Mouse (Mus musculus) ES-E14 (cell line): Measurements from ENCODE around the gene Stx12. TPM values are rescaled to one million over a fixed set of nuclear protein-coding genes. Genes with fewer than 3 reads are reported as not detected.
A peak's percentile ranks its signal among the peaks of the same experiment; 100 is the strongest.

Experiments
- DNase-seq: peaks from one replicate; pipeline ENCODE4 v3.0.0-alpha.2; 2013; ENCODE audit warnings: low read depth, low spot score
- H3K27ac ChIP-seq: 2 replicates; pipeline ENCODE4 v1.5.1; 2012; ENCODE audit warnings: low read depth, mild to moderate bottlenecking, low read length, moderate library complexity, mixed read lengths; ENCODE audit not compliant: poor library complexity, insufficient read depth, severe bottlenecking
- H3K36me3 ChIP-seq: 2 replicates; pipeline ENCODE4 v1.6.1; 2012; ENCODE audit warnings: mild to moderate bottlenecking, low read length, moderate library complexity, mixed read lengths; ENCODE audit not compliant: control insufficient read depth, poor library complexity, insufficient read depth, severe bottlenecking
- H3K4me1 ChIP-seq, 2 experiments: fragments of 150-350 bp in 1 of 2; sonication (generic) in 1 of 2; 2 replicates each; pipeline ENCODE4 v1.6.1; 2012; ENCODE audit warnings: low read length in 2 of 2, mild to moderate bottlenecking in 1 of 2, mixed read lengths in 1 of 2; ENCODE audit not compliant: control insufficient read depth in 2 of 2, insufficient read depth in 2 of 2, poor library complexity in 1 of 2
- H3K4me3 ChIP-seq, 2 experiments: fragments of 150-350 bp in 1 of 2; sonication (generic) in 1 of 2; 2 replicates each; pipeline ENCODE4 v1.5.1; 2012; ENCODE audit warnings: low read length in 2 of 2, low read depth in 1 of 2, mild to moderate bottlenecking in 1 of 2, mixed read lengths in 1 of 2; ENCODE audit not compliant: insufficient read depth in 1 of 2, poor library complexity in 1 of 2, severe bottlenecking in 1 of 2
- H3K9ac ChIP-seq: 2 replicates; pipeline ENCODE4 v1.6.1; 2012; ENCODE audit warnings: low read depth, mild to moderate bottlenecking, low read length, mixed read lengths; ENCODE audit not compliant: poor library complexity, insufficient read depth, severe bottlenecking
- H3K9me3 ChIP-seq: fragments of 150-350 bp; sonication (generic); 2 replicates; pipeline ENCODE4 v1.6.1; 2012; ENCODE audit warnings: low read depth, mild to moderate bottlenecking, low read length; ENCODE audit not compliant: control insufficient read depth, insufficient read depth
- CHD2 ChIP-seq: IDR thresholded peaks from 2 replicates; pipeline ENCODE4 v1.6.1; 2014; ENCODE audit warnings: mild to moderate bottlenecking, low read depth, low read length, inconsistent platforms
- HCFC1 ChIP-seq: IDR thresholded peaks from 2 replicates; pipeline ENCODE4 v1.6.1; 2012; ENCODE audit warnings: low read length, inconsistent platforms, borderline replicate concordance; ENCODE audit not compliant: insufficient read depth
- MAFK ChIP-seq: IDR thresholded peaks from 2 replicates; pipeline ENCODE4 v1.6.1; 2014; ENCODE audit warnings: mild to moderate bottlenecking, low read depth, low read length, inconsistent platforms; ENCODE audit not compliant: insufficient read depth
- ZC3H11A ChIP-seq: IDR thresholded peaks from 2 replicates; pipeline ENCODE4 v1.6.1; 2012; ENCODE audit warnings: low read depth, mild to moderate bottlenecking, inconsistent platforms, low read length, borderline replicate concordance
- ZNF384 ChIP-seq: IDR thresholded peaks from 2 replicates; pipeline ENCODE4 v1.6.1; 2012; ENCODE audit warnings: low read depth, low read length, inconsistent platforms
- in situ Hi-C, 2 experiments: fragments of 600-800 bp; cut with MboI; formaldehyde crosslinking; loops; one replicate each; pipeline ENCODE4 v1.15.1; 2025; ENCODE audit warnings: low sequenced_read_pairs in 2 of 2, inconsistent platforms in 1 of 2; ENCODE audit not compliant: unreplicated experiment in 2 of 2
- total RNA-seq: library from RNA; depleted of rRNA; stranded (reverse); fragments of 300-350 nt; gene quantifications from 2 replicates; pipeline ENCODE4 v1.2.3, GENCODE M21; 2012

Stx12 gene
- total RNA-seq, 1 experiment, result 27.6 TPM

DNA sequence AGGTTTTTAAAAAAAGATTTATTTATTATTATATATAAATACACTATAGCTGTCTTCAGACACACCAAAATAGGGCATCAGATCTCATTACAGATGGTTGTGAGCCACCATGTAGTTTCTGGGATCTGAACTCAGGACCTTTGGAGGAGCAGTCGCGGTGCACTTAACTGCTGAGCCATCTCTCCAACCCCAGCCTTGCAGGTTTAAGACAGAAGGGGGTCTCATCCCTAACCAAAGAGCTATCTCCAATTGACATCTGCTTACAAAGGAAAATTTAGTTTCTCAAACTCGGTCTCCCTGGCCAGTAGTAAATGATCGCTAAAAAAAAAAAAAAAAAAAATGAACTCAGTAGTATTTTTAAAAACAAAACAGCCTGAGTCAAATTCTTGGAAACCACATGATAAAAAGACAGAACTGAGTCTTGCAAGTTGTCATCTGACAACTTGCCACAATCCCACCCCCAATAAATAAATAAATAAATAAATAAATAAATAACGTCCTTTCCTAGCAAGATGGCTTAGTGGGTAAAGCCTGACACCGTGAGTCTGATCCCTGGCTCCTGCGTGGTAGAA is 77.6 kb downstream of the Stx12 start:
- in situ Hi-C loops, result no loop called here
- Histone ChIP-seq H3K4me3 (no peak overlapping the region), H3K9ac (no peak overlapping the region), H3K36me3 (no peaks in the 10 kb centered on the region), H3K9me3 (no peaks in the 10 kb centered on the region), H3K27ac (no peak overlapping the region), H3K4me1 (peaks cover 4 to 9% of the 10 kb centered on the region in 2 experiments; a peak in 2 of 4 replicates)
- no peak for DNase-seq
- TF ChIP-seq HCFC1, result no peak
- no peak for TF ChIP-seq MAFK
- TF ChIP-seq ZNF384, result no peak
- no peak for TF ChIP-seq CHD2
- TF ChIP-seq ZC3H11A, result no peak

DNA sequence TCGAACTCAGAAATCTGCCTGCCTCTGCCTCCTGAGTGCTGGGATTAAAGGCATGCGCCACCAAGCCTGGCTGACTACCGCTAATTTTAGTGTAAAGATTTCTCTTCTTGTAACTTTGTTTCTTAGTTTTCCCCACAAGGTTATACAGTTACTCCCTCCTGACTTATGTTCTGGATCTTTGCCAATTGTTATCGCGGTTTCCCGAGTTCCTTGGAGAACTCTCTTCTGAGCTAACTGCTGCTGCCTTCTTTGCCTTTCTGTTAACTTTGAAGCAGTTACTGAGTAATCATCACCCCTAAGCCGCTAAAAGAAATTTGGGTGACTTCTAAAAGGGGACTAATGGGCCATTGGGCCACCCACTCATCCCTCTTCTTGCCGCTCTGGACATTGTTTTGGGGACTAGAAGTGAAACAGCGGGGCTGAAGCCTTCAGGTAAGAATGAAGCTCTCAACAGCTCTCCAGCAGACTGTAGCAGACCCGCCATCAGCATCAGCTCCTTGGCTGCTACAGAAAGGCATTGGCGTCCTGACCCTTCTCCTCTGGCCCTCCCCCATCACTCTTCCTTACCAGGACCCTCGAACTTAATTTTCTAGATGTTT is 78.6 kb downstream of the Stx12 start:
- DNase-seq, result no peak
- in situ Hi-C loops, result no loop called here
- Histone ChIP-seq H3K4me1 (peaks cover 4 to 9% of the 10 kb centered on the region in 2 experiments; a peak in 2 of 4 replicates), H3K36me3 (no peaks in the 10 kb centered on the region), H3K4me3 (no peak overlapping the region), H3K9me3 (no peaks in the 10 kb centered on the region), H3K9ac (no peak overlapping the region), H3K27ac (no peak overlapping the region)
- TF ChIP-seq ZNF384 (no peak), HCFC1 (no peak), MAFK (no peak), ZC3H11A (no peak), CHD2 (no peak)

DNA sequence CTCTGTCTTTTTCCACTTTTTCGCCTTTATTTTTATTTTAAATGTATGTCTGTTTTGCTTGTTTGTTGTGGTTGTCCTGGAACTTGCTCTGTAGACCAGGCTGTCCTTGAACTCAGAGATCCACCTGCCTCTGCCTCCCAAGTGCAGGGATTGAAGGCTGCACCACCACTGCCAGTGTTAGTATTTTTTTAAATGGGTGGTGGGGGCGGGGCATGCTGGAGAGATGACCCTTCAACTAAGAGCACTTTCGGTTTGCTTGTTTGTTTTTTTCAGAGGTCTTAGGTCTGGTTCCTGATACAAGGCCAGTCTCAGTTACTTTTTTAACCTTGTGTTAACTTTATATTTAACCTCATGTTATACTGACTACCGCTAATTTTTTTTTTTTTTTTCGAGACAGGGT is 79.2 kb downstream of the Stx12 start:
- in situ Hi-C loops, result no loop called here
- no peaks in the 10 kb centered on the region for H3K9me3 ChIP-seq
- peaks cover 4 to 9% of the 10 kb centered on the region in 2 experiments; a peak in 2 of 4 replicates for H3K4me1 ChIP-seq
- no peak overlapping the region for H3K9ac ChIP-seq
- no peaks in the 10 kb centered on the region for H3K36me3 ChIP-seq
- no peak overlapping the region for H3K27ac ChIP-seq
- DNase-seq, result no peak
- no peak for TF ChIP-seq ZC3H11A
- no peak for TF ChIP-seq HCFC1
- TF ChIP-seq MAFK, result no peak
- no peak for TF ChIP-seq ZNF384
- no peak for TF ChIP-seq CHD2
- H3K4me3 ChIP-seq, result no peak overlapping the region

DNA sequence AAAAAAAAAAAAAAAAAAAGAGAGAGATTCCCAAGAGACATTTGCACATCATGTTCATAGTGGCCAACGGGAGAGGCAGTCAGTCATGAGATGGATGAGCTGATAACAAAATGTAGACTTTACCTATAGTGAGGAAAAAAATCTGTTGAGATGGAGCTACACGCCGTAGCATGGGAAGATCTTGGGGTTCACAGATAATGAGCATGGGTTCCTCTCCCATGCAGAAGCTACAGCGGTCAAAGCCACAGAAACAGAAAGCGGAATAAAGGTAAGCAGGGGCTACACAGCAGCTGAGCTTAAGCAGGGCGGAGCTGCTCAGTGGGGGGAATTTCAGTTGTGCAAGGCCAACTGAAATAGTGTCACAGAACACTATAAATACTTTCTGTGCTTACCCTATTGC is 80.0 kb downstream of the Stx12 start:
- in situ Hi-C loops, result no loop called here
- no peaks in the 10 kb centered on the region for H3K36me3 ChIP-seq
- peaks cover 4 to 9% of the 10 kb centered on the region in 2 experiments; a peak in 2 of 4 replicates for H3K4me1 ChIP-seq
- no peak overlapping the region for H3K9ac ChIP-seq
- no peaks in the 10 kb centered on the region for H3K9me3 ChIP-seq
- H3K4me3 ChIP-seq, result no peak overlapping the region
- H3K27ac ChIP-seq, result no peak overlapping the region
- DNase-seq, result no peak
- TF ChIP-seq MAFK (no peak), ZNF384 (peak; percentile 79; the same call in 1 of the 2 replicates)
